ENCODE assay signal across 7 mouse cellular contexts in genomic region chr15:91477766-91478165, GRCm38 (mm10).
DNase-seq lines count a peak whose midpoint lies in the region; ATAC-seq lines count a peak whose summit lies in the region.

No protein-coding gene starts in this region.

- H3K4me2 ChIP-seq in midbrain, embryonic 11.5 days, result no peak overlapping the region
- no peak overlapping the region for H3K4me2 ChIP-seq in midbrain, embryonic 16.5 days (ENCODE audit: low read length)

- no peak overlapping the region for H3K27ac ChIP-seq in midbrain, embryonic 11.5 days (ENCODE audit: low read depth, low read length)
- H3K27ac ChIP-seq in midbrain, embryonic 16.5 days (ENCODE audit: low read length), result no peak overlapping the region

- H3K27me3 ChIP-seq in midbrain, embryonic 11.5 days (ENCODE audit: control insufficient read depth, insufficient read depth, low read length), result no peaks in the 10 kb centered on the region
- H3K27me3 ChIP-seq in midbrain, embryonic 16.5 days (ENCODE audit: control insufficient read depth, insufficient read depth, low read depth, low read length), result no peaks in the 10 kb centered on the region

- no peak overlapping the region for H3K9ac ChIP-seq in midbrain, embryonic 11.5 days (ENCODE audit: low read length)
- H3K9ac ChIP-seq in midbrain, embryonic 16.5 days (ENCODE audit: low read depth, low read length), result no peak overlapping the region

- no peak overlapping the region for H3K4me3 ChIP-seq in midbrain, embryonic 11.5 days (ENCODE audit: low read depth, low read length)
- H3K4me3 ChIP-seq in midbrain, embryonic 16.5 days (ENCODE audit: low read depth, low read length), result no peak overlapping the region

- H3K36me3 ChIP-seq in midbrain, embryonic 11.5 days (ENCODE audit: control insufficient read depth, insufficient read depth, low read length), result no peaks in the 10 kb centered on the region
- H3K36me3 ChIP-seq in midbrain, embryonic 16.5 days (ENCODE audit: control insufficient read depth, insufficient read depth, low read length), result no peaks in the 10 kb centered on the region

- H3K9me3 ChIP-seq in midbrain, embryonic 11.5 days (ENCODE audit: control insufficient read depth, low read length), result no peaks in the 10 kb centered on the region; the same call in 1 of the 2 replicates
- peaks cover 5% of the 10 kb centered on the region; the same call in 1 of the 2 replicates for H3K9me3 ChIP-seq in midbrain, embryonic 16.5 days (replicated peaks; ENCODE audit: control insufficient read depth, low read length, poor library complexity, severe bottlenecking)

- 0 out of 2 replicates have a peak, but pooled peaks have one; percentile 22 for ATAC-seq in midbrain, embryonic 11.5 days (ENCODE audit: low FRiP score)
- no peak for ATAC-seq in midbrain, embryonic 16.5 days
- peak; percentile 89 for ATAC-seq in common myeloid progenitor, adult 5-6 weeks (replicated peaks; ENCODE audit: low read depth, poor library complexity, severe bottlenecking)

- no peaks in the 10 kb centered on the region for H3K4me1 ChIP-seq in midbrain, embryonic 11.5 days (ENCODE audit: control insufficient read depth, insufficient read depth, low read length)
- H3K4me1 ChIP-seq in midbrain, embryonic 16.5 days (ENCODE audit: control insufficient read depth, insufficient read depth, low read length), result no peaks in the 10 kb centered on the region

- WGBS in midbrain, embryonic 11.5 days, result 39% methylated on average over 5 of the region's 5 CpGs
- 40% methylated on average over 5 of the region's 5 CpGs for WGBS in midbrain, embryonic 16.5 days

- DNase-seq in midbrain, embryonic 11.5 days (ENCODE audit: low spot score, missing footprints), result peak; percentile 95
- peak; percentile 75 for DNase-seq in adrenal gland, postnatal 10 days
- peak; percentile 12 for DNase-seq in induced T-regulatory cell, adult 2 months (ENCODE audit: low read depth)
- DNase-seq in lung, adult 18-20 months, result peak; percentile 35 to 45
- DNase-seq in right cerebral cortex, postnatal 10 days (ENCODE audit: low spot score in 2 of 2), result peak; percentile 34 to 46

Comparison
In these comparisons a context has a peak if more than half of its experiments do, and no peak if none do; other contexts are left out.
1. DNase-seq: peak in every context shown above with its lines; median percentile 95 in midbrain, embryonic 11.5 days; 75 in adrenal gland, postnatal 10 days; 40 in lung, adult 18-20 months; 40 in right cerebral cortex, postnatal 10 days; 12 in induced T-regulatory cell, adult 2 months.